Mouse (Mus musculus): ENCODE data around the gene Xylt2. TPM values are rescaled to one million over a fixed set of nuclear protein-coding genes. Genes with fewer than 3 reads are reported as not detected.

Xylt2 gene
- 15.1 and 17.5 TPM in 2 replicates for polyA plus RNA-seq (2015; fragmentation: Nextera tagmentation; extraction: Ambion mirVana)

- no peaks in the 10 kb centered on the region for H3K36me3 ChIP-seq (ENCODE audit: control insufficient read depth, insufficient read depth, low read length)
- H3K9ac ChIP-seq (ENCODE audit: low read length), result peak within 1 kb of the TSS; percentile 99
- H3K27ac ChIP-seq (ENCODE audit: low read length), result peak within 1 kb of the TSS; percentile 80
- under 1% methylated on average over 75 of the region's 82 CpGs for WGBS
- H3K9me3 ChIP-seq (ENCODE audit: control insufficient read depth, low read length), result no peaks in the 10 kb centered on the region
- no peaks in the 10 kb centered on the region for H3K27me3 ChIP-seq (ENCODE audit: control insufficient read depth, insufficient read depth, low read depth, low read length)
- peaks cover 25% of the 10 kb centered on the region for H3K4me1 ChIP-seq (replicated peaks; ENCODE audit: control insufficient read depth, insufficient read depth, low read length)
- H3K4me2 ChIP-seq (ENCODE audit: low read depth, low read length), result peak within 1 kb of the TSS; percentile 62
- H3K4me3 ChIP-seq (ENCODE audit: low read length), result peak within 1 kb of the TSS; percentile 95
- peak; percentile 98 for ATAC-seq (ENCODE audit: low read depth)
These were observed at the start of gene Xylt2 for GRCm38 (mm10) chr11:94676754-94677606. Xylt2 (minus strand) TSS chr11:94677515.

GRCm38 (mm10) chr11:94719216-94719615 lies 41.9 kb upstream of the Xylt2 start:
- Histone ChIP-seq H3K9me3 (ENCODE audit: control insufficient read depth, low read length) (no peaks in the 10 kb centered on the region), H3K4me3 (ENCODE audit: low read length) (no peak overlapping the region), H3K4me2 (ENCODE audit: low read depth, low read length) (no peak overlapping the region), H3K9ac (ENCODE audit: low read length) (no peak overlapping the region), H3K36me3 (ENCODE audit: control insufficient read depth, insufficient read depth, low read length) (no peaks in the 10 kb centered on the region), H3K4me1 (replicated peaks; ENCODE audit: control insufficient read depth, insufficient read depth, low read length) (peaks cover 5% of the 10 kb centered on the region; the same call in 1 of the 2 replicates), H3K27me3 (ENCODE audit: control insufficient read depth, insufficient read depth, low read depth, low read length) (no peaks in the 10 kb centered on the region), H3K27ac (ENCODE audit: low read length) (no peak overlapping the region)
- ATAC-seq (ENCODE audit: low read depth), result no peak
- 76% methylated on average over 2 of the region's 2 CpGs for WGBS

- H3K9me3 ChIP-seq (ENCODE audit: control insufficient read depth, low read length), result no peaks in the 10 kb centered on the region
- no peaks in the 10 kb centered on the region for H3K36me3 ChIP-seq (ENCODE audit: control insufficient read depth, insufficient read depth, low read length)
- no peak overlapping the region for H3K9ac ChIP-seq (ENCODE audit: low read length)
- no peak overlapping the region for H3K4me3 ChIP-seq (ENCODE audit: low read length)
- no peak overlapping the region for H3K27ac ChIP-seq (ENCODE audit: low read length)
- no peak overlapping the region for H3K4me2 ChIP-seq (ENCODE audit: low read depth, low read length)
- WGBS, result 86% methylated on average over 7 of the region's 7 CpGs
- no peaks in the 10 kb centered on the region for H3K27me3 ChIP-seq (ENCODE audit: control insufficient read depth, insufficient read depth, low read depth, low read length)
- H3K4me1 ChIP-seq (replicated peaks; ENCODE audit: control insufficient read depth, insufficient read depth, low read length), result peaks cover 8% of the 10 kb centered on the region
- ATAC-seq (ENCODE audit: low read depth), result no peak
These were observed 41.0 kb upstream of the Xylt2 start for GRCm38 (mm10) chr11:94718113-94718909.

- H3K4me2 ChIP-seq (ENCODE audit: low read depth, low read length), result peak overlapping the region; percentile 17; the same call in 1 of the 2 replicates
- peak overlapping the region; percentile 24 for H3K9ac ChIP-seq (ENCODE audit: low read length)
These were observed 39.9 kb upstream of the Xylt2 start for GRCm38 (mm10) chr11:94717239-94717638.

GRCm38 (mm10) chr11:94716754-94717153 lies 39.4 kb upstream of the Xylt2 start:
- no peaks in the 10 kb centered on the region for H3K9me3 ChIP-seq (ENCODE audit: control insufficient read depth, low read length)
- 10% methylated on average over 9 of the region's 9 CpGs for WGBS
- no peak overlapping the region for H3K9ac ChIP-seq (ENCODE audit: low read length)
- H3K4me3 ChIP-seq (ENCODE audit: low read length), result no peak overlapping the region
- no peaks in the 10 kb centered on the region for H3K27me3 ChIP-seq (ENCODE audit: control insufficient read depth, insufficient read depth, low read depth, low read length)
- H3K27ac ChIP-seq (ENCODE audit: low read length), result no peak overlapping the region
- peaks cover 14% of the 10 kb centered on the region for H3K4me1 ChIP-seq (replicated peaks; ENCODE audit: control insufficient read depth, insufficient read depth, low read length)
- peak; percentile 59 for ATAC-seq (ENCODE audit: low read depth)
- H3K36me3 ChIP-seq (ENCODE audit: control insufficient read depth, insufficient read depth, low read length), result no peaks in the 10 kb centered on the region
- H3K4me2 ChIP-seq (ENCODE audit: low read depth, low read length), result 0 out of 2 replicates have a peak overlapping the region, but pooled peaks have one; percentile 17

More at GRCm38 (mm10) chr11:94717239-94717638, 39.9 kb upstream of the Xylt2 start:
- Histone ChIP-seq H3K36me3 (ENCODE audit: control insufficient read depth, insufficient read depth, low read length) (no peaks in the 10 kb centered on the region), H3K27me3 (ENCODE audit: control insufficient read depth, insufficient read depth, low read depth, low read length) (no peaks in the 10 kb centered on the region), H3K4me1 (replicated peaks; ENCODE audit: control insufficient read depth, insufficient read depth, low read length) (peaks cover 14% of the 10 kb centered on the region), H3K9me3 (ENCODE audit: control insufficient read depth, low read length) (no peaks in the 10 kb centered on the region), H3K27ac (ENCODE audit: low read length) (no peak overlapping the region), H3K4me3 (ENCODE audit: low read length) (no peak overlapping the region)
- no peak for ATAC-seq (ENCODE audit: low read depth)
- WGBS, result 28% methylated on average over 11 of the region's 11 CpGs

- no peak overlapping the region for H3K4me2 ChIP-seq (ENCODE audit: low read depth, low read length)
- no peak overlapping the region for H3K27ac ChIP-seq (ENCODE audit: low read length)
- no peak overlapping the region for H3K4me3 ChIP-seq (ENCODE audit: low read length)
- ATAC-seq (ENCODE audit: low read depth), result no peak
- no peaks in the 10 kb centered on the region for H3K9me3 ChIP-seq (ENCODE audit: control insufficient read depth, low read length)
- H3K4me1 ChIP-seq (replicated peaks; ENCODE audit: control insufficient read depth, insufficient read depth, low read length), result peaks cover 14% of the 10 kb centered on the region
- no peak overlapping the region for H3K9ac ChIP-seq (ENCODE audit: low read length)
- 70% methylated on average over 5 of the region's 5 CpGs for WGBS
- no peaks in the 10 kb centered on the region for H3K36me3 ChIP-seq (ENCODE audit: control insufficient read depth, insufficient read depth, low read length)
- H3K27me3 ChIP-seq (ENCODE audit: control insufficient read depth, insufficient read depth, low read depth, low read length), result no peaks in the 10 kb centered on the region
These were observed 38.3 kb upstream of the Xylt2 start for GRCm38 (mm10) chr11:94715622-94716021.

- Histone ChIP-seq H3K9ac (ENCODE audit: low read length) (no peak overlapping the region), H3K4me3 (ENCODE audit: low read length) (no peak overlapping the region), H3K4me2 (ENCODE audit: low read depth, low read length) (0 out of 2 replicates have a peak overlapping the region, but pooled peaks have one; percentile 8), H3K27me3 (ENCODE audit: control insufficient read depth, insufficient read depth, low read depth, low read length) (no peaks in the 10 kb centered on the region), H3K4me1 (replicated peaks; ENCODE audit: control insufficient read depth, insufficient read depth, low read length) (peaks cover 14% of the 10 kb centered on the region), H3K9me3 (ENCODE audit: control insufficient read depth, low read length) (no peaks in the 10 kb centered on the region), H3K27ac (ENCODE audit: low read length) (peak overlapping the region; percentile 40), H3K36me3 (ENCODE audit: control insufficient read depth, insufficient read depth, low read length) (no peaks in the 10 kb centered on the region)
- peak; percentile 89 for ATAC-seq (ENCODE audit: low read depth)
- 22% methylated on average over 11 of the region's 11 CpGs for WGBS
These were observed 36.0 kb upstream of the Xylt2 start for GRCm38 (mm10) chr11:94713246-94713860.

GRCm38 (mm10) chr11:94704472-94704871 lies 27.2 kb upstream of the Xylt2 start, which contains the start of gene Gm11541:
Gm11541 (minus strand) TSS chr11:94704499.
- Histone ChIP-seq H3K36me3 (ENCODE audit: control insufficient read depth, insufficient read depth, low read length) (no peaks in the 10 kb centered on the region), H3K9me3 (ENCODE audit: control insufficient read depth, low read length) (no peaks in the 10 kb centered on the region), H3K27ac (ENCODE audit: low read length) (peak within 1 kb of the TSS; percentile 69), H3K27me3 (ENCODE audit: control insufficient read depth, insufficient read depth, low read depth, low read length) (peaks cover 4% of the 10 kb centered on the region; the same call in 1 of the 2 replicates), H3K4me2 (ENCODE audit: low read depth, low read length) (no peak within 1 kb of the TSS), H3K4me1 (replicated peaks; ENCODE audit: control insufficient read depth, insufficient read depth, low read length) (peaks cover 8% of the 10 kb centered on the region; the same call in 1 of the 2 replicates), H3K4me3 (ENCODE audit: low read length) (no peak within 1 kb of the TSS), H3K9ac (ENCODE audit: low read length) (no peak within 1 kb of the TSS)
- ATAC-seq (ENCODE audit: low read depth), result peak; percentile 63
- 48% methylated on average over 5 of the region's 5 CpGs for WGBS
